Mouse (Mus musculus) skeletal muscle tissue, adult 2 months (tissue): ENCODE results near the gene Ahdc1.
A peak's percentile ranks its signal among the peaks of the same experiment; 100 is the strongest.

Source experiments
- DNase-seq: peaks from one replicate; pipeline ENCODE4 v3.0.0-alpha.2; 2012; ENCODE audit warnings: low read depth, low spot score

Ahdc1 gene

DNA sequence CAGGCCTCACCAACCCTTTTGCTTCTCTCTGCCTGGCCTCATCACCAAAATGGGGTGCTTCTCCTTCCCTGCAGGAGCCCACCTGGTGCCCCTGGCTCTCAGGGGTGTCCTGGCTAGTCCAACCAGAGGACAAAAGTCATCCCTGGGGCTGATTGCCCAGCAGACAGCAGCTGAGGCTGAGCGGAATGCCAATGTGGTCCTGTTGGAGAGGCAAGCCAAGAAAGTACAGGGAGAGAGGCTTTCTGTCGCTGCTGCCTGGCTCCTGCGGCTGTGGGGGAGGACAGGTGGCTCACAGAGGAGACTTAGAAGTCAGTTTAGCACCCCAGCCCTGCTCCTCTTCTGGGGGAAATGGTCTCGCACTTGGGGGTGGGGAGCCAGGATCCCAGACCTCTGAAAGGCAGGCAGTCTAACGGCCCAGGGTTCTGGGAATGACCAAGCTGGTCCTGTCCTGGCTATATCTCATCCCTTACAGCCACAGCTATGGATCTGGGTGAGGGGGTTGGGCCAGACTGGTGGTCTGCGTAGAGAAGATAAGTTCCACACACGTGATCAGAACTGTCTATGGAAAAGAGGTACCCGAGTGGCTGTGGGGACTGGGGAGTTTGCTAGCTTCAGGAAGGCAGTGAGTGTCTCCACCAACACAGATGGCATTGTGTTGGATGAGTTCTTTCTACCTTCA is 64.0 kb downstream of the Ahdc1 start:
- no peak for DNase-seq

GRCm38 (mm10) chr4:133078947-133079346 is 67.9 kb downstream of the Ahdc1 start:
- no peak for DNase-seq

DNA sequence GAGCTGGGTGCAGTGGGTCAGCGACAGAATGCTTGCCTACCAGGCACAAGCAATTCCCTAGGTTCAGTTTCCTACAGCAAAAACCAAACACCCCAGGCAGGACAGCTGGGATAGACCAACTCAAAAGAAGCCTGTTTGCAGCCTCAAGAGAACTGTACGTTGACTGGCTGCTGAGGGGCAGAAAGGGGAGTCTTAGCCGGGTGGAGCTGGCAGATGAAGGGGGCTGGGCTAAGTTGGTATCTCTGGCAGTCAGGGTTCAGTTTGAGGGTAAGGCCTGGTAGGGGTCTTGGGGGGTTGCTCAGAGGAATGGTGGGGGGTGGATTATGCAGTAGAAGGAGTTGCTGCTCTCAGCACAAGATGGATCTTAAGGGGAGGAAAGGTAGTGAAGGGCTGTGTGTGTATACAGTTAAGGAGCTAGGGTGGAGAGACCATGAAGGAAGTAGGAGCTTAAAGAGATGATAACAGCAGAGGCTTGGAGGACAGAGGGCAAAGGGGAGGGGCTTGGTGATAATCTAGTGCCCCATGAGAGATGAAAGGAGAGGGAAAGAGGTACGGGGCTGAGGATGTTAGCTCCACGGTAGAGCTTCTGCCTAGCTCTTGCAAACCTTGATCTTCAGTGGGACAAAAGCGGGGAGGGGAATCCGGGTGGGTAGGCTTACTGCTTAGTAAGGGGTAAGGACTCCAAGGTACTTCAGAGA is 68.5 kb downstream of the Ahdc1 start:
- DNase-seq: no peak

GRCm38 (mm10) chr4:133080862-133081261 is 69.8 kb downstream of the Ahdc1 start:
- DNase-seq: no peak

- DNase-seq: no peak
Observed at GRCm38 (mm10) chr4:133082216-133082773, 71.2 kb downstream of the Ahdc1 start.

GRCm38 (mm10) chr4:133083991-133084861 is 73.2 kb downstream of the Ahdc1 start:
- peak; percentile 88 for DNase-seq

GRCm38 (mm10) chr4:133085011-133085782 is 74.1 kb downstream of the Ahdc1 start:
- no peak for DNase-seq

GRCm38 (mm10) chr4:133085783-133086342 is 74.8 kb downstream of the Ahdc1 start:
- peak; percentile 73 for DNase-seq

DNA sequence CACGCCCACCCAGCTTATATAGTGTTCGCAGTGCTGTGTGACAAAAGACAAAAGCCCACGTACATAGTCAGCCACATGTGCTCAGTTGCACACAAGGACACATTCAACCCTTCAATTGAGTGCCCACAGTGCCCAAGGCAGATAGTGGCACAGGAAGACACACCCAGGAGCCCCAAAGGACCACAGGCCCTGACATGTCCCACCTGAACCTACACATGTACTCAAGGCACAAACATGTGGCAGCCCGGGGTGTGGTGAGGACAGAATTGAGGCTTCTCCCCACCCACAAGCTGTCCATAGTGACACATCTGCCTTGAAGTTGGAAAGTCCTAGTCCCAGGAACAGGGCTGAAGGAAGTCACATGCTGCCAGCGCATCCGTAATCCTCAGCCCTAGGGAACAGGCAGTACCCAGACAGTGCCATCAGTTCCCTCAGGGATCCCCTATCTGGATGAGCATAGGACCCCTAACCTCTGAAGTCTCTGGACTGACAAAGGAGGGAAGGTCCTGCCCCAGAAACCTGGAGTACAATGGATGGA is 76.2 kb downstream of the Ahdc1 start:
- DNase-seq: no peak

- DNase-seq: peak; percentile 77
Observed at GRCm38 (mm10) chr4:133087835-133088234, 76.8 kb downstream of the Ahdc1 start.

DNA sequence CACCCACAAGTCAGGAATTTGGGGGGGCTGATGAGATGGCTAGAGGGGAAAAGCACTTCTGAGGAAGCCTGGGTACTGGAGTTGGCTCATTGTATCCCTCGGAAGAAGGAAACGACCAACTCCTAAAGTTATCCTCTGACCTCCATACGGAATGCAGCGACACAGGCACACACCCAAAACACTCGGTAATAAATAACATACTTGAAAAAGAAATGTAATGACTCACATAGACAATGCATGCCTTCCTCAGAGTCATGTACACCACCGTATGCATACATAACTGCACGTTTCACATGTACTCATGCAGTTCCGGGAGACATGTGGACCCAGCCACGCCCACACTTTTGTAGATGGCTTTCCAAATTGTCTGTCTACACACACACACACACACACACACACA is 78.3 kb downstream of the Ahdc1 start:
- no peak for DNase-seq

- no peak for DNase-seq
Observed at GRCm38 (mm10) chr4:133089802-133090201, 78.7 kb downstream of the Ahdc1 start.

- DNase-seq: no peak
Observed at GRCm38 (mm10) chr4:133090276-133090719, 79.2 kb downstream of the Ahdc1 start.

DNA sequence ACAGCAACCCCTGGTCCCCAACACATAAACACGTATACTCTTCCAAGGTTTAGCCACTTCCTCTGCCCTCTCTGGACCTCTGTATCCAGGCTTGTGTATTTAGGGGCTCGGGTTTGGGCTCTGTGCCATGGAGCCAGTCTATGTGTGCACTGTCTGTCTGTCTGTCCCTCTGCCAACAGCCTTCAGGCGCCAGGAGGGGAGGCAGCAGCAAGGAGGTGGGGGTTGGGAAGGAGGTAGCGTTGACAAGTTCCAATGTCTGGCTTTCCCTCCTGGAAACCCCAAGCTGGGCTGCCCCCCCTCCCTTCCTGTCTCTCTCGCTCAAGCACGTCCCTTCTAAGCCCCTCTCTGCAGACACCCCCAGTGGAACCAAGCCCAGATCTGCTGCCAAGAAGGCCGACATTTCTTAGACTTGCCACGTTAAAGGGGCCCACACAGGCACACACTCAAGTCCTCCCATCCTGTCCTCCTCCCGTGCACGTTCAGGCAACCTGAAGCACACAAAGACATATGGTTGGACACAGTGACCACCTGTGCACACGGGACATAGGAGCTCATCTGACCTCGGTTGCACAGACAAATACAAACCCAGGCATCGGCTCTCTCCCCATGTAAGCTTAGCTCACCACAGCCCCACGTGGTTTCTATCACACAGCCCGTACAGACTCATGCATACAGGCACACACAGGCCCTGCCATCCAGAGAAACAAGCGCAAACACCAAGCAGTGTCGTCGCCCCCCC is 79.8 kb downstream of the Ahdc1 start:
- no peak for DNase-seq

DNA sequence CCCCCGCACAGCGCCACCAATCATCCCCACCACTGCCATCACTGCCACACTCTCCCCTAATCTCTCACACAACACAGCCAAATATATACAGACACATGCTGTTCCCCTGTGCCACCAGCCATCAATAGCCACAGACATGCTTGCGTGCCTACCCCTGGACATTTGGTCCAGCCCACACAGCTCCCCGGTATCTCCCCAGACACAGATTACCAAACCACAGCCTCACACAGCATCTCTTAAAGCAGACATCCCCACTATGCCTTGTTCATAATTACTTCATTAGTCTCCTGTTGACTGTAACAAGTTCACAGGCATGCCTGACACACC is 80.4 kb downstream of the Ahdc1 start:
- DNase-seq: no peak

GRCm38 (mm10) chr4:133092453-133092901 is 81.4 kb downstream of the Ahdc1 start:
- DNase-seq: no peak

GRCm38 (mm10) chr4:133093056-133093455 is 82.0 kb downstream of the Ahdc1 start:
- no peak for DNase-seq

DNA sequence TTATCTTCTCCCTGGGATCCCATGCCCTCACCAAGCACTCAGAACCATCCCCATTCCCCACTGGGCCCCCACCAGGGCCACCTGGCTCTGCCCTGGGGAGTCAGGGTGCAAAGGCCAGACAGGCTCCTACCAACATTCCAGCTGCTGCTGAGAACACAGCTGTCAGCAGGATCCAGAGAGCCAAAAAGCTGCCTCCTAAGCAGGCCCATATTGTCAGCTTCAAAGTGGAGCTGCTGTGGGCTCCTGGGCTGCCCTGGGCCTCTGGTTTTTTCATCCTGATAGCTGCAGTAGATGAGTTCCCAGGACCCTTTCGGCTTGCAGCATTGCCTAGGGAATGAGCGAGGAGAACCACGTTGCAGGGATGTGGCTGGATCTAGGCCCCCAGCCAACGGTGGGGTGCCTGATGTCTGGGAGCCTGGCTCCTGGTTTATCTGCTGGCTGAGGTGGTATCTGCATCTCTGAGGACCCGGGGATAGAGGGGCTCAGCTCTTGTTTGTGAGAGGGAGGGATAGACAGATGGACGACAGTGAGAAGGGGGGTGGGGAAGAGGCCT is 82.5 kb downstream of the Ahdc1 start:
- DNase-seq: no peak

DNA sequence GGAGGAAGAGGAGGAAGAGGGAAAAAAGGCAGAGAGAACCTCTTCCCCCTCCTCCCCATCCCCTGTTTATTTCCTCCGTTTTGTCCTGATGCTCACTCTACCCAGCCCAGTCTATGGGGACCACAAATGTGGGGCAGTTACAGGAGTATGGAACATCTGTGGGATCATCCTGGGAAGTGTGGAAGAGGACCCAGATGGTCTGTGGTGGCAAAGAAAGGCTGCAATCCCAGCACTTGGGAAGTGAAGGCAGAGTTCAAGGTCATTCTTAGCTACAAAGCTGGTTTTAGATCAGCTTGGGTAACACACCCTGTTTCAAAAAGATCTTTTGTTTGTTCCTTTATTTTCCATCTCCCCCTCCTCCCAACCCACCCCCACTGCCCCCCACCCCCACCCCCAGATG is 83.2 kb downstream of the Ahdc1 start:
- no peak for DNase-seq
